Mouse (Mus musculus) mouse embryonic stem cell (cell line): ENCODE measurements around the gene Cep68.

Experiments used
- in situ Hi-C, 2 experiments: fragments of 300-500 bp; cut with MboI; formaldehyde crosslinking; loops; 1 replicate in 1 of 2; 3 replicates in 1 of 2; pipeline ENCODE4 v1.14.3; 2019 to 2020; ENCODE audit warnings: low sequenced_read_pairs in 2 of 2, low pct_unique_long_range_greater_than_20kb in 1 of 2, mixed read lengths in 1 of 2; ENCODE audit not compliant: unreplicated experiment in 1 of 2

Cep68 gene

DNA sequence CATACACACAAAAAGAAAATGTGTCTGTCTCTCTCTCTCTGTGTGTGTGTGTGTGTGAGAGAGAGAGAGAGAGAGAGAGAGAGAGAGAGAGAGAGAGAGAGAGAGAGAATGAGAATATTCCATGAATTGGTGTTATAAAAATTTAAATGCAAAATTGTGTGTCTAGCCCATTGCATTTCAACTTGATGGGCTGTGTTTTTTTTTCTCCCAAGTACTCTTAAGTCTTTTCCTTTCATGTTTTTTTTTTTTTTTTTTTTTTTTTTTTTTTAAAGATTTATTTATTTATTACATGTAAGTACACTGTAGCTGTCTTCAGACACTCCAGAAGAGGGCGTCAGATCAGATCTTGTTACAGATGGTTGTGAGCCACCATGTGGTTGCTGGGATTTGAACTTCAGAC, 27.6 kb downstream of the Cep68 start:
- in situ Hi-C loops = loop anchor here in 1 of 2 experiments (10.0 kb wide), 1 partner anchor 77 kb away; no protein-coding TSS in a partner anchor

DNA sequence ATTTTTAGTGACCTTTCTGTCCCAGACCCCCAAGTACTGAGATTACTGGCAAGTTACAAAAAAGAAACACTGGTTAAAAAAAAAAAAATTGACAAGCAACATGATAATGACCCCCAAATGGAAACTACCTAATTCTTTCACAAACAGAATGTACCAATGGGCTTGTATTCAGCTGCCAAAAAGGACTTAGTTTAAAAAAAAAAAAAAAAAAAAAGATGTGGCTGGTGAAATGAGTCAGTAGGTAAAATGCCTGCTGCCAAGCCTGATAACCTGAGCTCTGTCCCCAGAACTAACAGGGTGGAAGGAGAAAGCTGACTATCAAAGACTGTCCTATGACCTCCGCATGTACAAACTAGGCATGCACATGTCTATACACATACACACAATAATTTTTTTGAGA, 32.0 kb downstream of the Cep68 start:
- in situ Hi-C loops = loop anchor here in 1 of 2 experiments (10.0 kb wide), 1 partner anchor 72 kb away; no protein-coding TSS in a partner anchor

- in situ Hi-C loops = loop anchor here in 1 of 2 experiments (10.0 kb wide), 1 partner anchor 72 kb away; no protein-coding TSS in a partner anchor
These were observed 32.8 kb downstream of the Cep68 start for GRCm38 (mm10) chr11:20216415-20216814.

GRCm38 (mm10) chr11:20214779-20215178, 34.5 kb downstream of the Cep68 start:
- in situ Hi-C loops = loop anchor here in 1 of 2 experiments (10.0 kb wide), 1 partner anchor 70 kb away; no protein-coding TSS in a partner anchor

GRCm38 (mm10) chr11:20211838-20212237, 37.4 kb downstream of the Cep68 start:
- in situ Hi-C loops = loop anchor here in 1 of 2 experiments (10.0 kb wide), 1 partner anchor 67 kb away; no protein-coding TSS in a partner anchor

GRCm38 (mm10) chr11:20207589-20207988, 41.6 kb downstream of the Cep68 start:
- in situ Hi-C loops = no loop called here

- in situ Hi-C loops = no loop called here
These were observed 42.5 kb downstream of the Cep68 start for GRCm38 (mm10) chr11:20206626-20207223.

GRCm38 (mm10) chr11:20205538-20205937, 43.7 kb downstream of the Cep68 start:
- in situ Hi-C loops = no loop called here

DNA sequence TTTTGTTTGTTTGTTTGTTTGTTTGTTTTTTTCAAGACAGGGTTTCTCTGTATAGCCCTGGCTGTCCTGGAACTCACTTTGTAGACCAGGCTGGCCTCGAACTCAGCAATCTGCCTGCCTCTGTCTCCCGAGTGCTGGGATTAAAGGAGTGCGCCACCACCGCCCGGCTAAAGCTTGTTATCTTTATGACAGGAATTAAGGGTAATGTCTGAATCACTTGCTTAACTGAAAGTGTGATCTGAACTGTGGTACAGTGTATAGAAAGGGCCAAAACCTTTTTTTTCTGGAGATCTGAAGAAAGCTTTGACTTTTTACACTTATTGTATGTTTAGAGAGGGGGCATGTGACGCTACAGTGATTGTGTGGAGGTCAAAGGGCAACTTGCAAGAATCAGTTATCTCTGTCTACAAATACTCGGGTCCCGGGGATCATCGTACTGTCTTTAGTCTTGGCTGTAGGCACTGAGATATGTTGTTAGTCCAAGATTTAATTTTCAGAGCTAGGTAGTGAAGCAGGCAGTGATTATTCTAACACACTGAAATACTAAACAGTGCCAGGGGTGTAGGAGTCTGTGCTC, 44.3 kb downstream of the Cep68 start:
- in situ Hi-C loops = no loop called here

DNA sequence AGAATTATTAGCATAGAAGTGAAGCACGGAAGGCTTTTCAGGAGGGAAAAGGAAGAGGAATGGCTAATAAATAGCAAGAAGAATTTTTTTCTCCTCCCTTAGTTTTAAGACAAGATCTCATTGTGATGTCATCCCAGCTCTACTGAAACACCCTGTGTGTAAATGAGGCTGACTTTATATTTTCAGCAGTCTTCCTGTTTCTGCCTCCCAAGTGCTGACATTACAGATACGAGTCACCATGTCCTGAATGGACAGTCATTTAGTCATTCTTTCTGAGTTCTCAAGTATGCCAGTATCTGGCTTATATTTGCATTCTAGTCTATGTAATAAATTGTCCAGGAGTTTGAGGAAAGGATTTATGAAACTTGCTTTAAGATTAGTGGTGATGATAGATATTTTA, 44.9 kb downstream of the Cep68 start:
- in situ Hi-C loops = no loop called here

DNA sequence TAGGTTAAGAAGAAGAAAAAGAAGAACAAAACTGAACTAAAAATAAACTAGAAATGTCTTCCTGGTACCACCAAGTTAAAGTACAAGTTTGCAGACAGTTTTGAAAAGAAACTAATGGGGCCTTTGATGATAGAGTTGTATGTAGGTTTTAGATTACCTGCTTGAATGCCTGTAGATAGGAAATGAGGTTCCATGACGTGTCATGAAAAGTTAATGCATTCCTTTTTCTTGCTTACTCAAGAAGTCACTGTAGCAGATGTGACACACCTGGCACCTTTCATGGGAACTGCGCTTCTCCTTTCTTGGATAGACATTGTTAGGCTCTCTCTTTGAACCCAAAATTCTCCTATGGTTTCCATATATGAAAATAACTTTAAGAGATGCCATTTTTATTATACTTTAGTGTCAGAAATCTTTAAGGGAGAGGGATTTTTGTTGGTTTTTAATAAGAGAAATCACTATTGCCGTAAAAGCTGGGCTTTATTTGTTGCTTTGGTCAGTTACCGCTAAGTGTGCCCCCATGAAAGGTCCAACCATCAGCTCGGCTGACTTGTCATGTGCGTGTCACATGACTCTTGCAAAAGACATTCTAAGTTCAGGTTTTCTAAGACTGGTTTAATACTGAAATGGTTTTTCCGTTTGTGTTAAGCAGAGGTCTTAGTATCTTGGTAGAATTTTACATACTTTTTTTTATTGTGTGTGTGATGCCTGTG, 46.8 kb downstream of the Cep68 start:
- in situ Hi-C loops = no loop called here

GRCm38 (mm10) chr11:20201661-20202101, 47.5 kb downstream of the Cep68 start:
- in situ Hi-C loops = no loop called here

- in situ Hi-C loops = no loop called here
These were observed 48.3 kb downstream of the Cep68 start, which contains the start of gene Rab1a for GRCm38 (mm10) chr11:20200713-20201575. TSS of gene Rab1a (plus strand) at chr11:20201432.

DNA sequence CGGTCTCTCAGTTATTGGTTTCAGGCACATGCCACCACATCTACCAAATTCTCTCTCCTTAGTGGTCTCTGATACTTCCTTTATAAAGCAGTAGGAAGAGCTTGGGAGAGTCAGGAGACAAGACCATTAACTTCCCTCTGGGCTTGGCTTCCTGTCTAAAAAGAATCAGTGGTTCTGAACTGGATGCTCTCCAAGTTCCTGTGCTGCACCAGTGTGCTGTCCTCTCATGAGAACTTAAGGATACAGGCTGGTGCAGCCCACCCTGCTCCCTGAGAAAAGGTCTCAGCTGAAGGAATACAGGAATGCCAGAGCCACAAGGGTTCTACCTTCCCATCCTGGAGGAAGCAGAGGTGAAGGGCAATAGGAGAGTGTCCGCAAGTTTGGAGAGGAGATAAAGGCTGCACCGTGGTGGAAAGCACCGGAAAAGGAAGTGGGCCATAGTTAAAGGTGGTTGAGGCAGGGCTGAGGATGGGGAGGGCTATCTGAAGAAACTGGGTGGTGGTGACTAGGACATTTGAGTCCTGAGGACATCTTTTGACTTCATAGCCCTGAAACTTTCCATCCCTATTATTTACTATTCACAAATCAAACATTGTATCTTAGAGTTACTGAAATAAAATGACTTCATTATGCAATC, 56.0 kb downstream of the Cep68 start:
- in situ Hi-C loops = no loop called here

DNA sequence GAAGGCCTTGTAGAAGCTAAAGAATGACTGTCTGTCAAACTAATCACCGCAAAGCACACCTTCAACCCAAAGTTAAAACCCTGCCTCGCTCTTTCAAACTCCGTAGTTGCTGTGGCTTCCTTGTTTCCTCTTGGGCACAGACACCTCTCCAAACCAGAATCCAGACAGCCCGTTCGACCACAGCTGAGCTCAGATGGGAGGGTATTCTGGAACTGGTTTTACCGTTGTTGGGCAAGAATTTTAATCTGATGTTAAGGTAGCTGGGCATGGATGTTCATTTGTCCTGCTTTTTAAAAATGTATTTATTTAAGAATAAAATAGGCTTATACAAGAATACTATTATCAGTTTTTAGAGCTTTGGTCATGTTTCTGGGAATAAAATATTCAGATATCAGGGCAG, 62.0 kb downstream of the Cep68 start:
- in situ Hi-C loops = no loop called here
